Mouse (Mus musculus) erythroblast, embryonic 14.5 days (primary cell): ENCODE results near the gene Podn.

Experiments used
- GATA1 ChIP-seq: IDR thresholded peaks from 2 replicates; pipeline ENCODE4 v1.6.1; 2012; ENCODE audit warnings: low read length, inconsistent platforms, mixed read lengths
- TAL1 ChIP-seq: IDR thresholded peaks from 3 replicates; pipeline ENCODE4 v1.6.1; 2012; ENCODE audit warnings: low read length, inconsistent platforms, mixed read lengths

- TF ChIP-seq GATA1 (no peak), TAL1 (no peak)
Observed at GRCm38 (mm10) chr4:108030888-108031501, 65.2 kb downstream of the Podn start.
